Mouse (Mus musculus) MN1 (cell line): ENCODE measurements around the gene Slc26a8.

ENCODE experiments used
- DNase-seq: peaks from one replicate; pipeline ENCODE4 v3.0.0-alpha.2; 2016; ENCODE audit warnings: low spot score

Slc26a8 gene

GRCm38 (mm10) chr17:28640113-28640512 is 49.9 kb downstream of the Slc26a8 start:
- no peak for DNase-seq

- DNase-seq = peak; percentile 89
Measured at GRCm38 (mm10) chr17:28637711-28638690, 52.0 kb downstream of the Slc26a8 start.

- DNase-seq = no peak
Measured at GRCm38 (mm10) chr17:28635842-28636241, 54.2 kb downstream of the Slc26a8 start.

GRCm38 (mm10) chr17:28629125-28629524 is 60.9 kb downstream of the Slc26a8 start:
- no peak for DNase-seq

- peak; percentile 55 for DNase-seq
Measured at GRCm38 (mm10) chr17:28628248-28629124, 61.5 kb downstream of the Slc26a8 start.

- no peak for DNase-seq
Measured at GRCm38 (mm10) chr17:28626937-28627336, 63.1 kb downstream of the Slc26a8 start.

GRCm38 (mm10) chr17:28625327-28625726 is 64.7 kb downstream of the Slc26a8 start:
- DNase-seq = peak; percentile 18

- no peak for DNase-seq
Measured at GRCm38 (mm10) chr17:28624841-28625240, 65.2 kb downstream of the Slc26a8 start.

GRCm38 (mm10) chr17:28622300-28622759 is 67.7 kb downstream of the Slc26a8 start, which contains the start of gene Srpk1:
Srpk1 (minus strand) TSS chr17:28622709.
- DNase-seq = peak; percentile 97

GRCm38 (mm10) chr17:28621381-28622299 is 68.4 kb downstream of the Slc26a8 start:
- DNase-seq = peak; percentile 70

GRCm38 (mm10) chr17:28618775-28619174 is 71.3 kb downstream of the Slc26a8 start:
- no peak for DNase-seq

- no peak for DNase-seq
Measured at GRCm38 (mm10) chr17:28618124-28618523, 71.9 kb downstream of the Slc26a8 start.

GRCm38 (mm10) chr17:28617636-28618035 is 72.4 kb downstream of the Slc26a8 start:
- no peak for DNase-seq

GRCm38 (mm10) chr17:28615332-28615731 is 74.7 kb downstream of the Slc26a8 start:
- DNase-seq = no peak

GRCm38 (mm10) chr17:28613096-28613495 is 76.9 kb downstream of the Slc26a8 start:
- no peak for DNase-seq

GRCm38 (mm10) chr17:28612603-28613002 is 77.4 kb downstream of the Slc26a8 start:
- peak; percentile 57 for DNase-seq

- no peak for DNase-seq
Measured at GRCm38 (mm10) chr17:28609543-28609942, 80.5 kb downstream of the Slc26a8 start.

GRCm38 (mm10) chr17:28601557-28602250 is 88.3 kb downstream of the Slc26a8 start:
- no peak for DNase-seq

GRCm38 (mm10) chr17:28600780-28601179 is 89.3 kb downstream of the Slc26a8 start:
- DNase-seq = no peak

GRCm38 (mm10) chr17:28593965-28594364 is 96.1 kb downstream of the Slc26a8 start:
- DNase-seq = peak; percentile 86

- DNase-seq = peak; percentile 82
Measured at GRCm38 (mm10) chr17:28592998-28593397, 97.0 kb downstream of the Slc26a8 start.
